Mouse (Mus musculus) c-Kit-positive CD71-positive TER-119-positive erythroid progenitor cells, embryonic 14.5 days (primary cell): Measurements from ENCODE around the gene Ralgapa2.

Experiments used
- DNase-seq: peaks from one replicate; pipeline ENCODE4 v3.0.0-alpha.2; 2013; ENCODE audit warnings: low spot score

Ralgapa2 gene

DNA sequence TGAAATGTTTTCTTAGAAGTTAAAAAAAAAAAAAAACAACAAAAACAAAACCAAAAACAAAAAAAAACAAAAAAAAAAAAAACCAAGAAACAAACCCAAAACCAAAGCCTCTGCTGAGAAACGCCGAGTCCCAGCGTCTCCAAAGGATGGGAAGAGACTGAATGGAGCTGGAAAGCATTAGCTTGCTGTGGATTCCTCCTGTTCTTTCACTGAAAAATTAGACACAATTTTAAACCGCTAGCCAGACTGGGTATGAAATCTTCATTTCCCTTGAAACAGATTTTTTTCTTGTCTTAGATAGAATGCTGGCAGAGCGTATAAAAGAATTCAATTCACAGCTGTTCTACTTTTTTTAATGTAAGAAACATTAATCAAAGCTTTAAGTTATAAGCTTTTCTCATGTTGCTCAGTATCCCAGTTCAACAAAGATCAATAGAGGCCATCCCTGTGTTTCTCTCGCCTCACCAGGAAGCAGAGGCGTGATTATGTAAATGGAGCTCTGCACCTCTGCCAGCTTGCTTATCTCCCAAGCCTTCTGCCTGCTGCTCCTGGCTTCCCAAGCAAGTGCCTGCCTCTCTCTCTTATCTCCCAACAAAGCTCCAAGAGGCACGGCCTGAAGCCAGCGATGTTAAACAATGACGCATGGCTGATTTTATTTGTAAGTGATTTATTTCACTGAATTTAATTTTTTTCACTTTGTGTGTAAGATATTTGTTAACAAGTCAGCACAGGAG is 253.2 kb downstream of the Ralgapa2 start:
- DNase-seq: no peak

DNA sequence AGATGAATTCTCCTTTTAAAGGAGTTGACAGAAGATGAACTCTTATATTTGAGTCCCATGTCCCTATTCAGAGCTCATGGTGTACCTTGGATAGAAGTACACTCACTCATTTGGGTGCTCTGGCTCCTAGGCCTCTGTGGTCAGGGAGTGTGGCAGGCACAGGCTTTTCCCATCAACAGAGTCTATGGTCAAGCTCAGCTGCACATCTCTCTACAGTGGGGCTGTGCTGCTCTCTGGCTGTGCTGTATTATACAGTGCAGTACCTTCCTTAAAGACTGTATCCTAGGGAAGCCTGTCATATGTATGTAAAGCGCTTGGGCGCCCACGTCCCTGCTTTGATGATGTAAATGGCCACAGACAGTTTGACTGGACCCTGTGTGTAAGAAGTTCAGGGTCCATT is 254.5 kb downstream of the Ralgapa2 start:
- no peak for DNase-seq

GRCm38 (mm10) chr2:146257037-146257436 is 255.1 kb downstream of the Ralgapa2 start:
- no peak for DNase-seq

GRCm38 (mm10) chr2:146256321-146256875 is 255.7 kb downstream of the Ralgapa2 start:
- DNase-seq: no peak

GRCm38 (mm10) chr2:146255636-146256035 is 256.5 kb downstream of the Ralgapa2 start:
- DNase-seq: no peak

DNA sequence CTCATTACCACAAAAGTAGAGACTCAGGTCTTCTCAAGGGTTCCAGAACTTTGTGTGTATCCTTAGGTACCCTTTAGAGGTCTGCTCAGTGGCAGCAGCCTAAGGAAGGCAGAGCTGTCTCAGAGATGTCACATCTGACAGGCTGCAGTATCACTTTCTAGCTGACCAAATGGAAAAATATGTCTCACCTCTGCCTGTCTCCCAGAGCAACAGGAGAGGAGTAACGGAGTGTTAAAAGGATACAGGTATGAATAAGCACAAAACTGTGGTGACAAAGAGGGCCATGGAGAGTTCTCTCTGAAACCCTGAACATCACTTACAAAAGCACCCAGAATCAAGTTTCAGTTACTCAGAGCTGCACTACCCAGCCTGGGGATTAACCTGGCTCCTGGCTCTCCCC is 257.8 kb downstream of the Ralgapa2 start:
- no peak for DNase-seq

DNA sequence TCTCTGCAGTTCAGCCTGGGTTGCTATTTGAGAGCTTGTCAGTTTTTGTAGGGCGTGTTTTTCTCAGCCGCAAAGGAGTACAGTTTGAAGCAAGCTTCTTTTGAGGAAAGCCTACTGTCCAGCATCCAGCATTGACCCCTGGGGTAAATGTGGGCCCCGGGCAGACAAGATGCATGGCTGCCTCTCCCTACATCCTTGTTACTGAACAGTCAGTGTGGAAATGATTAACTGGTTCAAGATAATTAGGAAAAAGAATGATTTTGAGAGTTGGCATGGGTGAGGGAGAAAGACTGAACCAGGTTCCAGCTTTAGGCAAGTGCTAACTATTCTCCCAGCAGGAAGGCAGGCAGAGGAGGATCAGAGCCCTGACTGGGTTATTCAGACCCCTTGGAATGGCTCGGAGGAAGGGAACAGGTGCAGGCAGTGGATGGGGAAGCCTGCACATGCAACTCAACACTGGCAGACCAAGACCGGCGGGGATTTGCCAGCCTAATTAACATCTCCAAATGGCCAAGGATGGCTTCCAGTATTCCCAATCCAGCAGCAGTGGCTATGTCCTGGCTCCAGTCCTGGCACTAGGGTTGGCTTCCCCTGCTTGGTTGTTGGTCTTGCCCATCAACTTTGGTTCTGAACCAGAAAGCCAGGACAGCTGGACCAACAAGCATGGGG is 261.8 kb downstream of the Ralgapa2 start:
- DNase-seq: no peak

DNA sequence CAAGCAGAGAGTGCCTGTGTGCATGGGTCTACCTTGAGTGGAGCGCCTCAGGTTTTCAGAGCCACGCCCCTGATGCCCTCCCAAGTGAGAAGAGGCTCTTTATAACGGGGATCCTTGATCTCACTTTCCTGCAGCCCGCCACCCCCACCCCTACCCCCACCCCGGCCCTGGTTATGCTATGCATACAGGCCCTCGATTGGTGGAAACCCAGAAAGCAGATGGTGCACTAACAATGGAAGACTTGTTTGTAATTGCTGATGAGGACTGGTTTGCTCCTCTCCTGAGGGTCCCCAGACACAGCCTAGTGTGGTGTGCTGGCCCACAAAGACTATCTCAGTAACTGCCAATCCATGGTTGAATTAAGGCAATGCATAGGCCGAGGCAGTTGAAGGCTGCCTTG is 263.1 kb downstream of the Ralgapa2 start:
- no peak for DNase-seq

GRCm38 (mm10) chr2:146247576-146247975 is 264.6 kb downstream of the Ralgapa2 start:
- DNase-seq: no peak

- no peak for DNase-seq
Observed at GRCm38 (mm10) chr2:146246409-146247075, 265.6 kb downstream of the Ralgapa2 start.

DNA sequence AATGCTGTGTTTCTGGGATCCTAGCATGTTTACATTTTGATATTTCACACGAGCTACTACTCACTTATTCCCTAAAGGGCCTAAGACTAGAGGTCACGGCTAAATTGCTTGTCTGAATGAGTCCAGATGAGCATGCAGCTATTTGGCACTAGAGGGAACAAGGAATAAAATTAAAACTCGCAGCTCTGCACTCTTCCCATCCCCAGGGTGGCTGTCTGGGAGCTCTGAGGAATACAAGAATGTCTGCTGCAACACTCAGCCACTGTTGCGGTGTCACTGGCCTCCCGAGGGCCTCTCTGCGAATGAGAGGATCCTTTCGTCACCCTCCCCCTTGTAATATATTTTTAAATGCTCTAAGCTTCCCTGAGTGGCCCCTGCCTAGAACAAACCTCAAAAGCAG is 266.7 kb downstream of the Ralgapa2 start:
- DNase-seq: no peak

DNA sequence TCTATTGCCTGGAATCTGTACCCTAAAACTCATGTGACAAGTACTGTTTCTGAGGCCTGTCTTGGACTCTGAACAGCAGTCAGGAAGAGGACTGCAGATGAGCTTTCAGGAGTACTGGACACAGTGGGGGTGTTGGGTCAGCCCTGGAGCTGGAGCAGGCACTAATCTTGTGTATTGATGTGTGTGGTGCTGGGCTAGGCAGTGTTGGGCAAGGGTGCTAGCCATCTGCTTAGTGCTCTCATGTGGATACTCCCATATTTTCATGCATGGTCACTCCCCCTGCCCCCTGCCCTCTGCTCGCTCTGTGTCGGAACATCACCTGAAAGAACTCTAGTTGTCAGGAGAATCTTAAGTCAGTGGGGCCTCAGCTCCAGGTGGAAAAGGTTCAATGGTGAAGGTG is 268.1 kb downstream of the Ralgapa2 start:
- no peak for DNase-seq

GRCm38 (mm10) chr2:146239196-146239747 is 272.9 kb downstream of the Ralgapa2 start:
- DNase-seq: no peak

- no peak for DNase-seq
Observed at GRCm38 (mm10) chr2:146231485-146231884, 280.7 kb downstream of the Ralgapa2 start.

DNA sequence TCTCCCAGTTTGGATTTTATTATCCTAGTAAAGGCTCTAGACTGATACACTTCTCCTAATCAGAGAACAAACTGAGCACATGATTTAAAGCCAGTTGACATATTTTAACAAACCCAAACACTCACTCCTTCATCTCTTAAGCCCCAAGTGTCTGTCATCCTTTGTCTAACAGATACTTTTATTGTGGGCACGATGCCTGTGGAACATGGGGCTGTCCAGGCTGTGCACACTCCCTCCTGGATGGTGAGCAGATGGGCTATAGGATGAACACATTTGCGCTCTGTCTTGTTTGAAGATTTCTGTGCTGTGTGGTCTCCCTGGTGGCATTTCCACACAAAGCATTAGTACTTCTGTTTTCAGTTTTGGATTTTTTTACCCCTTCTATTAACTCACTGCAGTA is 283.7 kb downstream of the Ralgapa2 start:
- DNase-seq: no peak

DNA sequence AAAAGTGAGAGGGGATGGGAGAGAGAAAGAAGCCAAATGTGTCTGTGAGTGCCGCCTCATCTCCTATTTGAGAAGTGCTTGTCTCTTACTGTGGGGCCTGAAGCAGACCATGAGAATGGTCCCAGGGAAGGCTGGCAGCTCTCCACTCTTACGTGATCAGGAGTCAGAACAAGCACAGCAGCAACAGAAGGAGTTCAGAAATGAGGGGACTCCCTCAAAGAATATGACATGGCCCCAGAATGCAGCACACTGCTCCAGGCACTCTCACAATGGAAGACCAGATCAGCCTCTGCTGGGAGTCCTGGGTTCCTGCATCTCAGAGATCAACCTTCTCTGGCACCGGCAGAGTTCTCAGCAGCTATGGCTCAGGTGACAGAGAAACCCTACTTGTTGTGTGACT is 284.5 kb downstream of the Ralgapa2 start:
- DNase-seq: no peak

DNA sequence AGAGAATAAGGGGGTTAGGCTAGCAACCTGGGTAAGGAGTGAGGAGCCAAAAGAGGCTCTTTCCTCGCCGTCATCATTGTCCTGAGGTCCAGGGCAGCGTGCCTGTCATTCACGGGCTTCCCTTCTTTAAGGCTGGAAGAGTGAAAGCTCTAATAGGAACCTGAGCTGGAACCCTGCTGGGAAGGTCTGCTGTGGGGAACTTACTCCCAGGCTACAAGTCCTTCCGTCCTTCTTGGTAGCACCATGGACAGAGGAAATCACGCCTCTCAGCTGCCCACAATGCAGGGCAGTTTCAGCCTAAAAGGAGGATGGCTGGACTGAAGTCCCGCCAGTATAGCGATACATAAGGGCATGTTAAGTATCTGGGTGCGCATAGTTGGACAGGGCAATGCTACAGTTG is 285.7 kb downstream of the Ralgapa2 start:
- no peak for DNase-seq

GRCm38 (mm10) chr2:146225818-146226217 is 286.3 kb downstream of the Ralgapa2 start:
- no peak for DNase-seq

DNA sequence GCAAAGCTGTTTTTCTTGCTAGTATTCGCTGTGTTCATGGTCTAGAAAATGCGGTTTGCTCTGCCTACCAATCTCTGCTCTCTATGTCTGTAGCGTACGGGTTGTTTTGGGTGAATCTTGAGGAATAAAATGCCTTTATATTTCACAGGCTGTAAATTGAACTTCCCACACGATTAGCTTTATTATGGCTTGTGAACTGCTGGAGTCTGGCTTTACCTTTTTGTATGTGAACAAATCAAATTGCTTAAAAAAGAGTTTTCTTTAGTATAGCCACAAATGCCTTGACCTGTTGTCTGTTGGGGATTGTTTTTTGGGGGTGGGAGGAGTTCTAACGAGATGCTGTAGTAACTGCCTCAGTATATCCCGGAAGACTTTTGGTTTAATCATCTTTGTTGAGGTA is 288.0 kb downstream of the Ralgapa2 start:
- no peak for DNase-seq

GRCm38 (mm10) chr2:146223176-146223905 is 288.8 kb downstream of the Ralgapa2 start:
- DNase-seq: no peak

- DNase-seq: no peak
Observed at GRCm38 (mm10) chr2:146222279-146223175, 289.6 kb downstream of the Ralgapa2 start.
